Mouse (Mus musculus) ES-E14 (cell line): ENCODE measurements at regions not wholly inside any gene's neighbourhood (a gene's known extent, or its start where the extent isn't known, plus 50 kb on each side); places are given as distances from the start of the nearest gene placed in this dataset.

Source experiments
- DNase-seq: peaks from one replicate; pipeline ENCODE4 v3.0.0-alpha.2; 2013; ENCODE audit warnings: low read depth, low spot score
- H3K27ac ChIP-seq: 2 replicates; pipeline ENCODE4 v1.5.1; 2012; ENCODE audit warnings: low read depth, mild to moderate bottlenecking, low read length, moderate library complexity, mixed read lengths; ENCODE audit not compliant: poor library complexity, insufficient read depth, severe bottlenecking
- H3K36me3 ChIP-seq: 2 replicates; pipeline ENCODE4 v1.6.1; 2012; ENCODE audit warnings: mild to moderate bottlenecking, low read length, moderate library complexity, mixed read lengths; ENCODE audit not compliant: control insufficient read depth, poor library complexity, insufficient read depth, severe bottlenecking
- H3K4me1 ChIP-seq, 2 experiments: fragments of 150-350 bp in 1 of 2; sonication (generic) in 1 of 2; 2 replicates each; pipeline ENCODE4 v1.6.1; 2012; ENCODE audit warnings: low read length in 2 of 2, mild to moderate bottlenecking in 1 of 2, mixed read lengths in 1 of 2; ENCODE audit not compliant: control insufficient read depth in 2 of 2, insufficient read depth in 2 of 2, poor library complexity in 1 of 2
- H3K4me3 ChIP-seq, 2 experiments: fragments of 150-350 bp in 1 of 2; sonication (generic) in 1 of 2; 2 replicates each; pipeline ENCODE4 v1.5.1; 2012; ENCODE audit warnings: low read length in 2 of 2, low read depth in 1 of 2, mild to moderate bottlenecking in 1 of 2, mixed read lengths in 1 of 2; ENCODE audit not compliant: insufficient read depth in 1 of 2, poor library complexity in 1 of 2, severe bottlenecking in 1 of 2
- H3K9ac ChIP-seq: 2 replicates; pipeline ENCODE4 v1.6.1; 2012; ENCODE audit warnings: low read depth, mild to moderate bottlenecking, low read length, mixed read lengths; ENCODE audit not compliant: poor library complexity, insufficient read depth, severe bottlenecking
- H3K9me3 ChIP-seq: fragments of 150-350 bp; sonication (generic); 2 replicates; pipeline ENCODE4 v1.6.1; 2012; ENCODE audit warnings: low read depth, mild to moderate bottlenecking, low read length; ENCODE audit not compliant: control insufficient read depth, insufficient read depth
- CHD2 ChIP-seq: IDR thresholded peaks from 2 replicates; pipeline ENCODE4 v1.6.1; 2014; ENCODE audit warnings: mild to moderate bottlenecking, low read depth, low read length, inconsistent platforms
- HCFC1 ChIP-seq: IDR thresholded peaks from 2 replicates; pipeline ENCODE4 v1.6.1; 2012; ENCODE audit warnings: low read length, inconsistent platforms, borderline replicate concordance; ENCODE audit not compliant: insufficient read depth
- MAFK ChIP-seq: IDR thresholded peaks from 2 replicates; pipeline ENCODE4 v1.6.1; 2014; ENCODE audit warnings: mild to moderate bottlenecking, low read depth, low read length, inconsistent platforms; ENCODE audit not compliant: insufficient read depth
- ZC3H11A ChIP-seq: IDR thresholded peaks from 2 replicates; pipeline ENCODE4 v1.6.1; 2012; ENCODE audit warnings: low read depth, mild to moderate bottlenecking, inconsistent platforms, low read length, borderline replicate concordance
- ZNF384 ChIP-seq: IDR thresholded peaks from 2 replicates; pipeline ENCODE4 v1.6.1; 2012; ENCODE audit warnings: low read depth, low read length, inconsistent platforms
- in situ Hi-C, 2 experiments: fragments of 600-800 bp; cut with MboI; formaldehyde crosslinking; loops; one replicate each; pipeline ENCODE4 v1.15.1; 2025; ENCODE audit warnings: low sequenced_read_pairs in 2 of 2, inconsistent platforms in 1 of 2; ENCODE audit not compliant: unreplicated experiment in 2 of 2

DNA sequence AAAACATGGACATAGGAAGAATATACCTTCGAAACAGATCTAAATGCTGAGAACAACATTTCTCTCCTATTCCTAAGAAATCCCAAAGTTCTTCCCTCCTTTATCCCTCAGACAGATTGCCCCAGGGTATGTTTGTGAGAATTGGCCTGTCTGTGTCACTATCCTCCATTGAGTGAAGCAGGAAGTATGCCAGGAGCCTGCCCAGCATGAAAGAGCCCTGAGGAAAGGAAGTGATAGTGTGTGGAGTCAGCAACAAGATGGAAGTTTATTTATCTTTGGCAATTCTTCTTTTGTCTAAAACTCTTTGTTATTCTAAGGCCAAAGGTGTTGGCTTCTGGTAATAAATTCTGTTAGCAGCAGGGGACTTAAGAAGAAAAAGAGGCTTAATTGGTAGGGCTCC is 211.2 kb downstream of the Nfkbiz start:
- H3K4me3 ChIP-seq = no peak overlapping the region
- in situ Hi-C loops = no loop called here
- no peak overlapping the region for H3K9ac ChIP-seq
- TF ChIP-seq CHD2 (no peak), ZNF384 (no peak), ZC3H11A (no peak), MAFK (no peak), HCFC1 (no peak)
- DNase-seq = no peak
- H3K9me3 ChIP-seq = no peaks in the 10 kb centered on the region
- H3K27ac ChIP-seq = no peak overlapping the region
- no peaks in the 10 kb centered on the region for H3K36me3 ChIP-seq
- no peaks in the 10 kb centered on the region for H3K4me1 ChIP-seq

DNA sequence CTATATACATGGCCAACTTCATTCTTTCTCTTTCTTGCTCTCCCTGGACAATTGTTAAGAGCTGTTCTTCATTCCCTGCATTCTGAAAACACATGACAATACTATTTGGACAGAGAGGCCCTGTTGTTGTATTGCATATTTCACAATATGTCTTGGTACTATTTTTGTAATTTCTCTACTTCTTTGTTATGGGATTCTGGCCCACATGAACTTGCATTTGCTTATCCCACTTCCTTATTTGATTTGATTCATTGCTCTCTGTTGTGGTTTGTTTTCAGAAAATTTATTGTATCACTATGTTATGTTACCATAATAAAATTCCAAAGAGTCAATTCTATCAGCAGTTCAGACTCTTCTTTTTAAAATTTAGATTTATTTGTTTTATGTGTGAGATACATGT is 215.3 kb downstream of the Nfkbiz start:
- Histone ChIP-seq H3K4me1 (no peaks in the 10 kb centered on the region), H3K27ac (no peak overlapping the region), H3K9me3 (no peaks in the 10 kb centered on the region), H3K36me3 (no peaks in the 10 kb centered on the region), H3K4me3 (no peak overlapping the region), H3K9ac (no peak overlapping the region)
- no peak for TF ChIP-seq HCFC1
- no peak for TF ChIP-seq ZC3H11A
- no peak for TF ChIP-seq ZNF384
- TF ChIP-seq CHD2 = no peak
- no peak for TF ChIP-seq MAFK
- no peak for DNase-seq
- in situ Hi-C loops = no loop called here

DNA sequence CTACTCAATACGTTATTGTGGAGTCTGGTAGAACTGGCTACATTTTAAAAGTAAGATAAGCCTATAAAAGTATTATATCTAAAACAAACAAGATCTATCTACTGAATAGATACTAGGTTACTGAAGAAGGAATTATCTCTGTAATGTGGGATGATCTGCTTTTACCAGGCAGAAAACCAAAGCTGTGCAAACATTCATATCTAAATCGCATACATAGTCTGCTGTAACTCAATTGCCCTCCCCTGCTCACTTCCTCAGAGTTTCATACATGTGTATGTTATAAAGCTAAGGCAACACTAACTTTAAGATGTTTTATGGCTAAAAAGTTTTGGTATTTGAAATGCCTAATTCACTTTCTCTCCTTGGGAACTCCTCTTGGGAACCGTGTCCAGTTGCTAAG is 219.0 kb downstream of the Nfkbiz start:
- H3K27ac ChIP-seq = no peak overlapping the region
- in situ Hi-C loops = no loop called here
- H3K4me3 ChIP-seq = no peak overlapping the region
- TF ChIP-seq CHD2 = no peak
- TF ChIP-seq ZC3H11A = no peak
- no peak for TF ChIP-seq MAFK
- H3K9me3 ChIP-seq = no peaks in the 10 kb centered on the region
- no peak for DNase-seq
- no peak overlapping the region for H3K9ac ChIP-seq
- no peaks in the 10 kb centered on the region for H3K4me1 ChIP-seq
- no peaks in the 10 kb centered on the region for H3K36me3 ChIP-seq

DNA sequence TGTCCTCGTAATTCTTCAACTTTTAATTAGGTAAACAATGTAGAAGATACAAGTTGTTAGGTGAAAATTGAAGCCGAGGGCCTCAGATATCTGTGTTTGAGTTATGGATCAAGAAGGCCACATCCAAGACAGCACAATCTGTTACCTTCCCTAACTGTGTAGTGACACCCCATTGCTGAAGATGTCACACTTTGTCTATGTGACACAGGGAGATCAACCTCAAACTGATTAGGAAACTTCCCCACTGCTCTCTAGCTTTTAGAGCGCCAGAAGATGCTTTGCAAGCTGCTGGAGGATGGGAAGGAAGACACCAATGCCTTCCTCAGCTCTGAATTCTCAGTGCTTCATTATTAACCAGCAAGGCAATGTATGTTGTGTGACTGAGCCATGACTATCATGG is 220.7 kb downstream of the Nfkbiz start:
- DNase-seq = no peak
- Histone ChIP-seq H3K4me1 (no peaks in the 10 kb centered on the region), H3K9ac (no peak overlapping the region), H3K9me3 (no peaks in the 10 kb centered on the region), H3K36me3 (no peaks in the 10 kb centered on the region), H3K4me3 (no peak overlapping the region), H3K27ac (no peak overlapping the region)
- TF ChIP-seq CHD2 (no peak), MAFK (no peak), ZNF384 (no peak), HCFC1 (no peak), ZC3H11A (no peak)
- in situ Hi-C loops = no loop called here

DNA sequence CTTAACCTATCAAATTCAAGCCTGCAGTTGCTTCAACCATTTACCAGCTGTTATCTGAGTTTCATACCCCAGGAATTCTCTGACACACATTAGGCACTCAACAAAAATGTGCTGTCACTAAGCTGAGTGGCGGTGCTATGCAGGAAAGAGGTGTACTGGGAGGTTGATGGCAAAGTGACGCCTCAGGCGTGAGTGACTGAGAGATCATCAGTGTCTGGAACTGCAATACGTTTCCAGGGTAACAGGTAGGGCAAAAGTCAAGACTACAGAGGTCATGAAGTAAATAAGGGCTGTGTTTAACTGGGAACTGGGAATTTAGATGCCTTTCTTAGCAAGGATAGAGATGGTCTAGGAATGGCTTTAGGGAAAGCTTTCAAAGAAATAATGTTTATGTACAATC is 221.2 kb downstream of the Nfkbiz start:
- in situ Hi-C loops = no loop called here

More for the DNA sequence above, 221.2 kb downstream of the Nfkbiz start:
- H3K9me3 ChIP-seq = no peaks in the 10 kb centered on the region
- no peaks in the 10 kb centered on the region for H3K4me1 ChIP-seq
- DNase-seq = no peak
- H3K4me3 ChIP-seq = no peak overlapping the region
- H3K36me3 ChIP-seq = no peaks in the 10 kb centered on the region
- H3K9ac ChIP-seq = no peak overlapping the region
- H3K27ac ChIP-seq = no peak overlapping the region
- TF ChIP-seq MAFK (no peak), ZC3H11A (no peak), ZNF384 (no peak), CHD2 (no peak), HCFC1 (no peak)
